Mouse (Mus musculus) olfactory bulb, adult 2 months (tissue): ENCODE data around the gene Ubl7.

ENCODE experiments used
- CTCF ChIP-seq: fragments of 200-500 bp; IDR thresholded peaks from 2 replicates; pipeline ENCODE4 v1.5.1; 2012; ENCODE audit warnings: low read depth, mild to moderate bottlenecking, low read length, moderate library complexity; ENCODE audit not compliant: insufficient read depth
- POLR2A ChIP-seq: fragments of 200-500 bp; IDR thresholded peaks from 2 replicates; pipeline ENCODE4 v1.6.1; 2012; ENCODE audit warnings: mild to moderate bottlenecking, low read depth, low read length, moderate library complexity; ENCODE audit not compliant: insufficient read depth

DNA sequence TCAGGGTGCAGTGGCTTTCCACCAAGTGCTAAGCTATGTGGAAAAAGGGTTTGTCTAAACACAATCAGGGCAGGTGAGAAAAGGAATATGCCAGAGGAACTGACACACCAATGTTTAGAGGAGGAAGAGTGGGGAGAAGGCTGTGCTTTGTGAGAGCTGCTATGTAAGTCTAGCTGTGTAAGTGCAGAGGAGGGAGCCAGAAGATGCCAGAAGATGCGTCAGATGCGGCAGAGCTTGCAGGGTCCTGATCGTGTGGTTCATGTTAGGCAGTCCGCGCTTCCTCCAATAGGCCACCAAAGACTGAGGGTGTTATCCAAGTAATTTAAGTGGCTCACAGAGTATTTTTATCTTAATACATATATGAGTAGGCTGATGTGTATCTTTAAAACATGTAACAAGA, 42.9 kb upstream of the Ubl7 start:
- no peak for TF ChIP-seq CTCF
- no peak for TF ChIP-seq POLR2A
